Mouse (Mus musculus): ENCODE data around the gene Tescl. TPM values are rescaled to one million over a fixed set of nuclear protein-coding genes. Genes with fewer than 3 reads are reported as not detected.

Gene Tescl
- polyA plus RNA-seq, 1 experiment from 2014 or later, result not detected

GRCm38 (mm10) chr7:24371012-24371808, 37.5 kb upstream of the Tescl start:
- H3K4me2 ChIP-seq (replicated peaks), result no peak overlapping the region
- no peak for ATAC-seq

GRCm38 (mm10) chr7:24369731-24370541, 36.2 kb upstream of the Tescl start, which contains the start of gene Kcnn4:
Gene Kcnn4, plus strand, starts transcription at chr7:24370263.
- H3K9ac ChIP-seq (replicated peaks), result no peak within 1 kb of the TSS
- ATAC-seq, result no peak

More at GRCm38 (mm10) chr7:24371012-24371808, 37.5 kb upstream of the Tescl start:
- WGBS, result 76% methylated on average over 7 of the region's 7 CpGs
- Histone ChIP-seq H3K27ac (no peak overlapping the region), H3K27me3 (no peaks in the 10 kb centered on the region), H3K4me3 (replicated peaks) (no peak overlapping the region), H3K9ac (replicated peaks) (no peak overlapping the region), H3K4me1 (replicated peaks) (peaks cover 15% of the 10 kb centered on the region), H3K36me3 (no peaks in the 10 kb centered on the region), H3K9me3 (no peaks in the 10 kb centered on the region)

GRCm38 (mm10) chr7:24368946-24369345, 35.2 kb upstream of the Tescl start:
- H3K9ac ChIP-seq (replicated peaks), result no peak overlapping the region
- no peak overlapping the region for H3K4me3 ChIP-seq (replicated peaks)
- peaks cover 12% of the 10 kb centered on the region for H3K4me1 ChIP-seq (replicated peaks)
- H3K9me3 ChIP-seq, result no peaks in the 10 kb centered on the region
- no peaks in the 10 kb centered on the region for H3K36me3 ChIP-seq
- H3K27ac ChIP-seq, result no peak overlapping the region
- WGBS, result 90% methylated on average over 7 of the region's 7 CpGs
- no peak overlapping the region for H3K4me2 ChIP-seq (replicated peaks)
- 0 out of 2 replicates have a peak, but pooled peaks cover 4% of the 10 kb centered on the region for H3K27me3 ChIP-seq
- ATAC-seq, result no peak

More at GRCm38 (mm10) chr7:24369731-24370541, 36.2 kb upstream of the Tescl start, which contains the start of gene Kcnn4:
- no peak within 1 kb of the TSS for H3K4me2 ChIP-seq (replicated peaks)
- no peaks in the 10 kb centered on the region for H3K9me3 ChIP-seq
- H3K4me1 ChIP-seq (replicated peaks), result peaks cover 15% of the 10 kb centered on the region
- no peaks in the 10 kb centered on the region for H3K27me3 ChIP-seq
- H3K27ac ChIP-seq, result no peak within 1 kb of the TSS
- WGBS, result 50% methylated on average over 23 of the region's 23 CpGs
- H3K4me3 ChIP-seq (replicated peaks), result no peak within 1 kb of the TSS
- no peaks in the 10 kb centered on the region for H3K36me3 ChIP-seq

GRCm38 (mm10) chr7:24368226-24368625, 34.5 kb upstream of the Tescl start:
- Histone ChIP-seq H3K9me3 (no peaks in the 10 kb centered on the region), H3K4me3 (replicated peaks) (no peak overlapping the region), H3K27me3 (0 out of 2 replicates have a peak, but pooled peaks cover 4% of the 10 kb centered on the region), H3K4me2 (replicated peaks) (no peak overlapping the region), H3K36me3 (no peaks in the 10 kb centered on the region), H3K9ac (replicated peaks) (no peak overlapping the region), H3K4me1 (replicated peaks) (peaks cover 5% of the 10 kb centered on the region), H3K27ac (no peak overlapping the region)
- WGBS, result 66% methylated on average over 4 of the region's 4 CpGs
- no peak for ATAC-seq

GRCm38 (mm10) chr7:24366716-24367632, 33.2 kb upstream of the Tescl start:
- Histone ChIP-seq H3K4me3 (replicated peaks) (no peak overlapping the region), H3K4me2 (replicated peaks) (no peak overlapping the region), H3K27me3 (0 out of 2 replicates have a peak, but pooled peaks cover 4% of the 10 kb centered on the region), H3K27ac (no peak overlapping the region), H3K9ac (replicated peaks) (no peak overlapping the region), H3K9me3 (no peaks in the 10 kb centered on the region), H3K4me1 (replicated peaks) (0 out of 2 replicates have a peak, but pooled peaks cover 2% of the 10 kb centered on the region), H3K36me3 (no peaks in the 10 kb centered on the region)
- no peak for ATAC-seq
- WGBS, result 85% methylated on average over 15 of the region's 15 CpGs

GRCm38 (mm10) chr7:24365258-24366014, 31.7 kb upstream of the Tescl start:
- 0 out of 2 replicates have a peak, but pooled peaks cover 2% of the 10 kb centered on the region for H3K4me1 ChIP-seq (replicated peaks)
- H3K4me2 ChIP-seq (replicated peaks), result no peak overlapping the region
- H3K9ac ChIP-seq (replicated peaks), result no peak overlapping the region
- H3K36me3 ChIP-seq, result no peaks in the 10 kb centered on the region
- 87% methylated on average over 5 of the region's 5 CpGs for WGBS
- peak; percentile 38 for ATAC-seq
- no peak overlapping the region for H3K27ac ChIP-seq
- no peak overlapping the region for H3K4me3 ChIP-seq (replicated peaks)
- 0 out of 2 replicates have a peak, but pooled peaks cover 4% of the 10 kb centered on the region for H3K27me3 ChIP-seq
- H3K9me3 ChIP-seq, result no peaks in the 10 kb centered on the region

GRCm38 (mm10) chr7:24364827-24365226, 31.1 kb upstream of the Tescl start:
- no peaks in the 10 kb centered on the region for H3K9me3 ChIP-seq
- no peaks in the 10 kb centered on the region for H3K4me1 ChIP-seq (replicated peaks)
- no peak overlapping the region for H3K4me2 ChIP-seq (replicated peaks)
- H3K4me3 ChIP-seq (replicated peaks), result no peak overlapping the region
- no peak overlapping the region for H3K9ac ChIP-seq (replicated peaks)
- H3K27ac ChIP-seq, result no peak overlapping the region
- H3K36me3 ChIP-seq, result no peaks in the 10 kb centered on the region
- peak; percentile 82 for ATAC-seq
- H3K27me3 ChIP-seq, result 0 out of 2 replicates have a peak, but pooled peaks cover 4% of the 10 kb centered on the region
- 26% methylated on average over 10 of the region's 10 CpGs for WGBS

GRCm38 (mm10) chr7:24363228-24363627, 29.5 kb upstream of the Tescl start:
- Histone ChIP-seq H3K4me3 (replicated peaks) (no peak overlapping the region), H3K27ac (no peak overlapping the region), H3K36me3 (no peaks in the 10 kb centered on the region), H3K9ac (replicated peaks) (no peak overlapping the region), H3K9me3 (no peaks in the 10 kb centered on the region), H3K27me3 (0 out of 2 replicates have a peak, but pooled peaks cover 4% of the 10 kb centered on the region), H3K4me1 (replicated peaks) (no peaks in the 10 kb centered on the region), H3K4me2 (replicated peaks) (no peak overlapping the region)
- WGBS, result 25% methylated on average over 7 of the region's 7 CpGs
- ATAC-seq, result no peak

GRCm38 (mm10) chr7:24361001-24361400, 27.3 kb upstream of the Tescl start:
- ATAC-seq, result no peak
- H3K4me2 ChIP-seq (replicated peaks), result no peak overlapping the region
- 64% methylated on average over 4 of the region's 4 CpGs for WGBS

GRCm38 (mm10) chr7:24359269-24359668, 25.5 kb upstream of the Tescl start:
- H3K4me2 ChIP-seq (replicated peaks), result no peak overlapping the region
- no peaks in the 10 kb centered on the region for H3K36me3 ChIP-seq
- H3K4me3 ChIP-seq (replicated peaks), result no peak overlapping the region
- ATAC-seq, result no peak
- H3K9me3 ChIP-seq, result no peaks in the 10 kb centered on the region
- 0 out of 2 replicates have a peak, but pooled peaks cover 2% of the 10 kb centered on the region for H3K27me3 ChIP-seq
- WGBS, result 31% methylated on average over 9 of the region's 9 CpGs
- H3K27ac ChIP-seq, result no peak overlapping the region
- no peaks in the 10 kb centered on the region for H3K4me1 ChIP-seq (replicated peaks)
- no peak overlapping the region for H3K9ac ChIP-seq (replicated peaks)

More at GRCm38 (mm10) chr7:24361001-24361400, 27.3 kb upstream of the Tescl start:
- H3K36me3 ChIP-seq, result no peaks in the 10 kb centered on the region
- no peaks in the 10 kb centered on the region for H3K9me3 ChIP-seq
- no peaks in the 10 kb centered on the region for H3K4me1 ChIP-seq (replicated peaks)
- no peak overlapping the region for H3K4me3 ChIP-seq (replicated peaks)
- 0 out of 2 replicates have a peak, but pooled peaks cover 4% of the 10 kb centered on the region for H3K27me3 ChIP-seq
- no peak overlapping the region for H3K27ac ChIP-seq
- no peak overlapping the region for H3K9ac ChIP-seq (replicated peaks)

Data from midbrain, embryonic 13.5 days (tissue).